Comparison of ENCODE assay signal across 22 mouse cellular contexts in the genomic region with DNA sequence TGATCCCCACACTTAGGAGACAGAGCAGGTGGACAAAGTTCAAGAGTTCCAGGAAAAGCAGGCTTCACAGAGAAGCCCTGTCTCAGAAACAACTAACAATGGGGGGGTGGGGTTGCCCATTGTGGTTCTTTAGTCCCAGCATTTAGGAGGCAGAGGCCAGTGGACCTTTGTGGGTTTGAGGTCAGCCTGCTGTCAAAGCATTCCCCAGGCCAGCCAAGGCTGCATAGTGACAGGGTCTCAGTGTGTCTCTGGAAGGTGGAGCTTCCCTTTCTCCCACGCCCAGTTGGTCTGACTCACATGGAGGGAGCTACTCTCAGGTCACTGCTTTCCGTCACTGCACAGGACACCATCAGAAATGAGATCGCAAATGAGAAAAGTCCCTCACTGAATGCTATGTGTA. TPM values are rescaled to one million over a fixed set of nuclear protein-coding genes. Genes with fewer than 3 reads are reported as not detected.
DNase-seq lines count a peak whose midpoint lies in the region; TF ChIP-seq lines count a peak whose summit lies in the region.
"Had no signal": no experiment of that assay in that cellular context is flagged by ENCODE, and none has a peak within 500 bp of the region (broad histone marks: within the 10 kb centered on the region; RNA-seq: fewer than 3 reads in every experiment).

No protein-coding gene starts in this region.

- H3K4me1 ChIP-seq in ES-E14 (ENCODE audit: control insufficient read depth in 2 of 2, insufficient read depth in 2 of 2, low read length in 2 of 2, poor library complexity in 1 of 2) = no peaks in the 10 kb centered on the region
- H3K4me1 ChIP-seq: embryonic facial prominence, embryonic 12.5 days; forebrain, embryonic 12.5 days; heart, embryonic 13.5 days; hindbrain, embryonic 13.5 days had no signal

- peaks cover 25% of the 10 kb centered on the region for H3K36me3 ChIP-seq in ES-E14 (ENCODE audit: control insufficient read depth, insufficient read depth, low read length, poor library complexity, severe bottlenecking)

- H3K9me3 ChIP-seq in ES-E14 (ENCODE audit: control insufficient read depth, insufficient read depth, low read depth, low read length) = no peaks in the 10 kb centered on the region
- H3K9me3 ChIP-seq: embryonic facial prominence, embryonic 12.5 days; forebrain, embryonic 12.5 days; heart, embryonic 13.5 days; hindbrain, embryonic 13.5 days had no signal

- H3K27ac ChIP-seq in ES-E14 (ENCODE audit: insufficient read depth, low read depth, low read length, poor library complexity, severe bottlenecking) = peak overlapping the region; percentile 33; the same call in 1 of the 2 replicates
- H3K27ac ChIP-seq: embryonic facial prominence, embryonic 12.5 days; forebrain, embryonic 12.5 days; heart, embryonic 13.5 days; hindbrain, embryonic 13.5 days had no signal

- no peak overlapping the region for H3K9ac ChIP-seq in ES-E14 (ENCODE audit: insufficient read depth, low read depth, low read length, poor library complexity, severe bottlenecking)
- H3K9ac ChIP-seq: embryonic facial prominence, embryonic 12.5 days; forebrain, embryonic 12.5 days; heart, embryonic 13.5 days; hindbrain, embryonic 13.5 days had no signal

- DNase-seq in adrenal gland, postnatal 36 days = peak; percentile 9 to 11
- DNase-seq in adrenal gland, postnatal 10 days = no peak
- DNase-seq in 3T3-L1 (ENCODE audit: low read depth, low spot score) (peak; percentile 9), ES-E14 (ENCODE audit: low read depth, low spot score) (no peak)
- peak; percentile 33 for DNase-seq in embryo, embryonic 11 days
- DNase-seq in testis, postnatal 14 days (ENCODE audit: low spot score) = no peak
- DNase-seq in spleen, postnatal 36 days (ENCODE audit: low spot score in 2 of 2) = no peak
- DNase-seq in lung, postnatal 10 days = no peak
- DNase-seq: cerebellum, adult 11-12 months; cerebellum, adult 9-10 months; cerebellum, postnatal 25 days; gastrocnemius, postnatal 14 days; heart, postnatal 36 days; kidney, adult 2 months had no signal

- in situ Hi-C loops in ES-E14 (cut with MboI; ENCODE audit: low sequenced_read_pairs in 2 of 2, unreplicated experiment in 2 of 2) = no loop called here

- no peak overlapping the region for H3K4me3 ChIP-seq in ES-E14 (ENCODE audit: insufficient read depth in 1 of 2, low read depth in 1 of 2, low read length in 2 of 2, poor library complexity in 1 of 2, severe bottlenecking in 1 of 2)
- H3K4me3 ChIP-seq: embryonic facial prominence, embryonic 12.5 days; forebrain, embryonic 12.5 days; heart, embryonic 13.5 days; hindbrain, embryonic 13.5 days had no signal

TF ChIP-seq in ES-E14, 5 proteins besides CTCF, POLR2A, EP300 and RAD21:
- TF ChIP-seq ZNF384 (IDR thresholded peaks at IDR 0.05; ENCODE audit: low read depth, low read length) (no peak), ZC3H11A (IDR thresholded peaks at IDR 0.05; ENCODE audit: borderline replicate concordance, low read depth, low read length) (no peak), CHD2 (IDR thresholded peaks at IDR 0.05; ENCODE audit: low read depth, low read length) (no peak), HCFC1 (IDR thresholded peaks at IDR 0.05; ENCODE audit: borderline replicate concordance, insufficient read depth, low read length) (no peak), MAFK (IDR thresholded peaks at IDR 0.05; ENCODE audit: insufficient read depth, low read depth, low read length) (no peak)

RNA-seq across cellular contexts. Expression of gene Rusc1, which starts 31.4 kb away (rescaled TPM):
- total RNA-seq in adrenal gland, postnatal 36 days (2021) = 10 to 100 TPM; 26.9 to 30.8 TPM
- total RNA-seq in adrenal gland, postnatal 10 days (2021) = 10 to 100 TPM; 19.2 to 23.2 TPM
- 13.3 and 14.6 TPM in 2 replicates for total RNA-seq in ES-E14 (2012; rRNA removed)

RNA-seq across cellular contexts. Expression of gene Gm43738, which starts 39.2 kb away (rescaled TPM):
- total RNA-seq in adrenal gland, postnatal 36 days (2021) = under 1 TPM in 1 of 2 experiments, not detected in 1; 0.17 TPM
- not detected for total RNA-seq in adrenal gland, postnatal 10 days (2021)
- total RNA-seq in ES-E14 (2012; rRNA removed) = 0.26 TPM in 1 of 2 replicates, not detected in the other
- total RNA-seq: adrenal gland, adult 18-20 months; gastrocnemius, postnatal 14 days; granulocyte monocyte progenitor cell, adult 5-6 weeks; heart, adult 8-10 months; heart, postnatal 36 days; MEL had no signal

RNA-seq across cellular contexts. Expression of gene Fdps, which starts 40.1 kb away (rescaled TPM):
- 100 to 1,000 TPM; 353 to 497 TPM for total RNA-seq in adrenal gland, postnatal 36 days (2021)
- total RNA-seq in adrenal gland, postnatal 10 days (2021) = 10 to 100 TPM; 56.9 to 70.2 TPM
- 181 and 184 TPM in 2 replicates for total RNA-seq in ES-E14 (2012; rRNA removed)

Comparison
In these comparisons a context has a peak if more than half of its experiments do, and no peak if none do; other contexts are left out.
1. DNase-seq: peak in adrenal gland, postnatal 36 days (2 of 2), 3T3-L1 (single experiment) and embryo, embryonic 11 days (single experiment); none in adrenal gland, postnatal 10 days (single experiment), ES-E14 (single experiment), testis, postnatal 14 days (single experiment), spleen, postnatal 36 days (0 of 2) and lung, postnatal 10 days (single experiment).